Mouse (Mus musculus) intestine, postnatal 0 days (tissue): ENCODE results near the gene Ccndbp1. TPM values are rescaled to one million over a fixed set of nuclear protein-coding genes. Genes with fewer than 3 reads are reported as not detected.

ENCODE experiments used
- ATAC-seq: fragments of 200-750 bp; cut with Nextera tagmentation; 2 replicates; pipeline ENCODE4 v1.8.0; 2017; ENCODE audit warnings: mild to moderate bottlenecking, moderate TSS enrichment, moderate library complexity
- H3K27ac ChIP-seq: fragments of 300-500 bp; sonication (generic); 2 replicates; pipeline ENCODE4 v1.5.1; 2014; ENCODE audit warnings: mild to moderate bottlenecking, low read depth, low read length, moderate library complexity
- H3K27me3 ChIP-seq: fragments of 300-500 bp; sonication (generic); replicated peaks from 2 replicates; pipeline ENCODE4 v1.6.1; 2014; ENCODE audit warnings: low read length, mixed read lengths; ENCODE audit not compliant: control insufficient read depth, insufficient read depth
- H3K36me3 ChIP-seq: fragments of 300-500 bp; sonication (generic); 2 replicates; pipeline ENCODE4 v1.6.1; 2014; ENCODE audit warnings: mild to moderate bottlenecking, moderate library complexity; ENCODE audit not compliant: control insufficient read depth, insufficient read depth
- H3K4me1 ChIP-seq: fragments of 300-500 bp; sonication (generic); replicated peaks from 2 replicates; pipeline ENCODE4 v1.6.1; 2014; ENCODE audit warnings: antibody characterized with exemption, low read length, mixed read lengths; ENCODE audit not compliant: control insufficient read depth, insufficient read depth
- H3K4me2 ChIP-seq: fragments of 300-500 bp; sonication (generic); replicated peaks from 2 replicates; pipeline ENCODE4 v1.6.1; 2014; ENCODE audit warnings: low read depth, mild to moderate bottlenecking, moderate library complexity
- H3K4me3 ChIP-seq: fragments of 300-500 bp; sonication (generic); 2 replicates; pipeline ENCODE4 v1.5.1; 2014; ENCODE audit warnings: low read depth, low read length
- H3K9ac ChIP-seq: fragments of 300-500 bp; sonication (generic); 2 replicates; pipeline ENCODE4 v1.6.1; 2014; ENCODE audit warnings: mild to moderate bottlenecking, low read depth, low read length
- H3K9me3 ChIP-seq: fragments of 300-500 bp; sonication (generic); 2 replicates; pipeline ENCODE4 v1.6.1; 2016; ENCODE audit warnings: mixed run types; ENCODE audit not compliant: control insufficient read depth
- CTCF ChIP-seq: sonication (generic); IDR thresholded peaks from 2 replicates; pipeline ENCODE4 v1.5.1; 2016; ENCODE audit warnings: low read depth, mild to moderate bottlenecking, control low read depth, antibody characterized with exemption, moderate library complexity
- WGBS: fragments of 180-500 bp; shearing (Covaris S2); extraction: QIAGEN DNeasy Blood & Tissue Kit; methylation state at CpG from one replicate; pipeline ENCODE4 v1.1.7; 2014; 5-methylcytosine and 5-hydroxymethylcytosine counted together
- polyA plus RNA-seq: library from polyadenylated mRNA; unstranded; fragments of >200 nt; fragmentation: Nextera tagmentation; extraction: Ambion mirVana; gene quantifications from 2 replicates; pipeline ENCODE4 v1.2.1, GENCODE M21; 2015

Ccndbp1 gene
- 40.5 and 42.0 TPM in 2 replicates for polyA plus RNA-seq

DNA sequence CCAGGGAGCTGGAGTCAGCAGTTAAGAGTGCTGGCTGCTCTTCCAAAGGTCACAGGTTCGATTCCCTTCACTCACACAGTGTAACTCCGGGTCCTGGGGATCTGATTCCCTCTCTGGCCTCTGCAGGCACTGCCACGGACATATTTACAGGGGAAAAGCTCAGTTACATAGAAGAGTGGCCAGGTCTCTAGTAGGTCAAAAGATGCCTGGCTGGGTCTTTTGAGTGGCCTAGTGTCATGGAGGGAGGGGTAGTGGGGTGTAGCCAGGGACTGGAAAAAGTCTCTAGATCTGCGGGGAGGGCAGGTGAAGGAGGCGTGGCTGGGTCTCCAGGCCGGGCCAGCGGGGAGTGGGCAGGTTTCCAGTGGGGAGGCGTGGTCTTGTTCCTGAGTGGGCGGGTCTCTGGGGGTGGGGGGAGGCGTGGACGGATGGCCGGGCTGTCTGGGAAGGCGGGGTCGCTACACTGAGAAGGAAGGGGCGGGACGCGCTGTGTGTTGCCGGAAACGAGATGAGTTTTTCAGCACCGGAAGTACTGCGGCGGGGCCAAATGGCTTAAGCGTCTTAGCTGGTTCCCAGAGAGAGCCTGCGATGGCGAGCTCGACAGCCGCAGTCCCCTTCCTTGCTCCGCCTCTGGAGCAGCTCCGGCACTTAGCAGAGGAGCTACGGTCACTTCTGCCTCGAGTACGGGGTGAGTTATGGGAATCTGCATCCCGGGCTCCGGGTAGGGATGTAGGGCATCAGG lies at the start of gene Ccndbp1:
Gene Ccndbp1, plus strand, starts transcription at position 479 of the 739 bp plus-strand sequence.
- Histone ChIP-seq H3K9me3 (no peaks in the 10 kb centered on the region), H3K36me3 (peaks cover 17% of the 10 kb centered on the region), H3K9ac (peak within 1 kb of the TSS; percentile 74), H3K4me2 (peak within 1 kb of the TSS; percentile 85), H3K27ac (peak within 1 kb of the TSS; percentile 69; the same call in 1 of the 2 replicates), H3K4me1 (0 out of 2 replicates have a peak, but pooled peaks cover 6% of the 10 kb centered on the region), H3K4me3 (peak within 1 kb of the TSS; percentile 89), H3K27me3 (no peaks in the 10 kb centered on the region)
- TF ChIP-seq CTCF = no peak
- 1% methylated on average over 33 of the region's 34 CpGs for WGBS
- ATAC-seq = peak; percentile 95

DNA sequence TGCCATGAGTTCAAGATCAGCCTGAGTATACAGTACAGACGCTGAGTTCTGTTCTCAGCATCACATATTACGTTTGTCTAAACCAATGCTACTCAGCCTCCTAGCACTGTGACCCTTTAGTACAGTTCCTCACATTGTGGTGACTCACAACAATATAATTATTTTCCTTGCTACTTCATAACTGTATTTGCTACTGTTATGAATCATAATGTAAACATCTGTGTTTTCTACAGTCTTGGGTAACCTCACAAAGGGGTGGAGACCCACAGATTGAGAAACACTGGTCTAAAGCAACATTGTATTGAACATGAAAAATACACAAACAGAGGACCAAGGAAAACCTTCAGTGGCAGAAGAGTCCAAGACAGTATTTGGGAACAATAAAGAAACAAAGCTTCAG lies 48.8 kb upstream of the Ccndbp1 start:
- Histone ChIP-seq H3K36me3 (peaks cover 9% of the 10 kb centered on the region), H3K27ac (no peak overlapping the region), H3K9me3 (no peaks in the 10 kb centered on the region), H3K27me3 (no peaks in the 10 kb centered on the region), H3K9ac (no peak overlapping the region), H3K4me1 (no peaks in the 10 kb centered on the region), H3K4me2 (no peak overlapping the region), H3K4me3 (no peak overlapping the region)
- 82% methylated on average over 2 of the region's 2 CpGs for WGBS
- no peak for TF ChIP-seq CTCF
- no peak for ATAC-seq

DNA sequence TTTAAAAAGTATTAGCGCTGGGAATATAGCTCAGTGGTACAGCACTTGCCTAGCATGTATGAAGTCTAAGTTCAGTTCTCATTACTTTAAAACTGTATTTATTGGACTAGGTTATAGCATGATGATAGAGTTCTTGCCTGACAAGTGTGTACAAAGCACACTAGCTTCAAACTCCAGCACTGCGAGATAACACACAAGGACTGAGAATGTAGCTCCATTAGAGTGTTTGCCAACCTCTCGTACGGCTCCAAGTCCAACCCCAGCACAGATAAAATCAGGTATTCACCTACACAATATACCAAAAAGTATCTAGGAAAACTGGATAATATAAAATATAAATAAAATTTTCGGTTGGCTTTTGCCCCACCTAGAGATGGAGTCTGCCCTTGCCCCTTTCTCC lies 48.4 kb upstream of the Ccndbp1 start:
- no peak overlapping the region for H3K4me2 ChIP-seq
- H3K27ac ChIP-seq = no peak overlapping the region
- no peaks in the 10 kb centered on the region for H3K9me3 ChIP-seq
- 80% methylated on average over 5 of the region's 5 CpGs for WGBS
- no peak for ATAC-seq
- no peak for TF ChIP-seq CTCF
- no peaks in the 10 kb centered on the region for H3K27me3 ChIP-seq
- H3K4me3 ChIP-seq = no peak overlapping the region
- H3K36me3 ChIP-seq = peaks cover 9% of the 10 kb centered on the region
- no peak overlapping the region for H3K9ac ChIP-seq
- no peaks in the 10 kb centered on the region for H3K4me1 ChIP-seq

DNA sequence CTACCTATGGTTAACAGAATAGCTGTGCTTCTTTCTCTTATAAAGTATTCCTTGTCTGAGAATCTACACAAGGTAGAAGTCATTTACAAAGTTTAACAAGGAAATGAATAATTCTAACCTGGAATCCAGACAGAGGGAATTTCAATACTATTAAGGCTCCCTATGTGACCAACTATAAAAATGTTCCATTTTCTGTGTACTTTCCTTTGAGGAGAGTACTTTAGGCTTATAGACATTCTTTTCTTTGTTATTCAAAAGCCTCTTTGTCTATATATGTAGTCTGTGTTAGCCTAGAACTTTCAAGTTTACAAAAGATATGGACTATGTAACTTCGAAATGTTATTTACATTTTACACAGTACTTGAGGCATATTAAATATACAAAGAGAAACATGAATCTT lies 47.9 kb upstream of the Ccndbp1 start:
- TF ChIP-seq CTCF = no peak
- no peak overlapping the region for H3K27ac ChIP-seq
- no peak overlapping the region for H3K4me3 ChIP-seq
- peaks cover 7% of the 10 kb centered on the region for H3K36me3 ChIP-seq
- H3K4me1 ChIP-seq = no peaks in the 10 kb centered on the region
- no peak overlapping the region for H3K9ac ChIP-seq
- H3K27me3 ChIP-seq = no peaks in the 10 kb centered on the region
- H3K4me2 ChIP-seq = no peak overlapping the region
- 71% methylated on average over 1 of the region's 1 CpGs for WGBS
- ATAC-seq = no peak
- H3K9me3 ChIP-seq = no peaks in the 10 kb centered on the region

DNA sequence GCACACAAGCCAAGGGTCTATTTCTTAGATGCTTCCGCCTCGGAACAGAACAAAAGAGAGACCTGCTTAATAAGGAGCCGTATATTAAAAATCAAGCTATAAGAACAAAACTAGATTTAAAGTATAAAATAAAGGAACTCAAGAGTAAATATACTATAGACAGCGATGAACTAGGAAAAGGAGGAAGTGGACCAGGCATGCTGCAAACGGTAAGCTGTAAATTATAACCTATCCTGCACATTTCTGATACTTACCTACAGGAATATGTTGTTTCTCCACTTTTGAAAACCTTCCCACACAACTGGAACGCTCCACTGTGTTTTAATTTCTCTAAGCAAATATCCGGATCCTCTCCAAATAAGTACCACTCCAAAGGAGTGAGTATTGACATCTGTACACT lies 45.1 kb upstream of the Ccndbp1 start:
- H3K4me1 ChIP-seq = no peaks in the 10 kb centered on the region
- TF ChIP-seq CTCF = no peak

DNA sequence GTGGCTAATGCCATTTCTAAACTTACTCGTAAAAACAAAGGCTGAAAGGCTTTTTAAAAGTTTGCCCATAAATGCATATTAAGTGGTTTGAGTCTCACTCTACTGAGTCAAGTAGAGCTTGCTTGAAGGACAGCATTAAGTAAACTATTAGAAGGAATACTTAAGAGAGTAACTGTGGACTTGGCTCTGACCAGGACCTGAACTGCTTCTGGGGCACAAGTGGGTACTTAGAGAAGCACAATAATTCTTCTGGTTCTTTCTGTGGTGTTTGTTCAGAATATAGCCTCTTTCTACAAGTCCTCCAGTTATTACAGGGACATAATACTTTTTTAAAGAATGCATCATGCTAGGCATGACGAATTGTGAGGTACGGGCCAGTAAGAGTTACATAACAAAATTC lies 42.7 kb upstream of the Ccndbp1 start:
- no peak for ATAC-seq
- no peak for TF ChIP-seq CTCF
- no peak overlapping the region for H3K4me2 ChIP-seq
- H3K9me3 ChIP-seq = no peaks in the 10 kb centered on the region
- 96% methylated on average over 3 of the region's 3 CpGs for WGBS
- peaks cover 4% of the 10 kb centered on the region; the same call in 1 of the 2 replicates for H3K36me3 ChIP-seq
- H3K27me3 ChIP-seq = no peaks in the 10 kb centered on the region
- H3K27ac ChIP-seq = no peak overlapping the region
- H3K4me1 ChIP-seq = 0 out of 2 replicates have a peak, but pooled peaks cover 6% of the 10 kb centered on the region
- H3K9ac ChIP-seq = no peak overlapping the region
- H3K4me3 ChIP-seq = no peak overlapping the region

More for the DNA sequence above, 45.1 kb upstream of the Ccndbp1 start:
- Histone ChIP-seq H3K36me3 (peaks cover 4% of the 10 kb centered on the region; the same call in 1 of the 2 replicates), H3K9ac (no peak overlapping the region), H3K4me2 (no peak overlapping the region), H3K27ac (no peak overlapping the region), H3K9me3 (no peaks in the 10 kb centered on the region), H3K4me3 (no peak overlapping the region), H3K27me3 (no peaks in the 10 kb centered on the region)
- 86% methylated on average over 7 of the region's 7 CpGs for WGBS
- no peak for ATAC-seq
